Mouse (Mus musculus): Measurements from ENCODE around the gene Ppef1.
"Not testable (repeated sequence)": the region's sequence is repeated elsewhere in the genome, so short reads cannot be mapped to it uniquely, and the experiment has no call there.

The Ppef1 gene

GRCm38 (mm10) chrX:160735650-160736049 is at the start of gene Ppef1:
TSS of gene Ppef1 (minus strand) at chrX:160735765.
- DNase-seq (ENCODE audit: low spot score in 2 of 2) = no peak

DNA sequence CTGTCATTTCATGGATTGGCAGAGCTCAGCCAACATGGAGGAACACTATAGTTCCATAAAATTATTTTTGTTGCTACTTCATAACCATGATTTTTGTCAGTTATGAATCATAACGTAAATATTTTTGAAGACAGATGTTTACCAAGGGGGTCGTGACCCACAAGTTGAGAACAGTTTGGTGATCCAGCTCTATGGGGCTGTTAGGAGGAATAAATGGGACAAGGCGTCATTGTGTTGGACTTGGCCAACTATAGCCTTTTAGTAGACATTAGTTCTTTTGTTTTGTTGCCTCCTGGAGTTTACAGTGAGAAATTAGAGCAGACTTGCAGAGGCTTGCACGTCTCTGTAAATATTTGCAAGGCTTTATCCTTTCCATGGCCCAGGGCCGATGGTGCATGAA is 46.7 kb upstream of the Ppef1 start:
- no peak for DNase-seq (ENCODE audit: low spot score in 2 of 2)

DNA sequence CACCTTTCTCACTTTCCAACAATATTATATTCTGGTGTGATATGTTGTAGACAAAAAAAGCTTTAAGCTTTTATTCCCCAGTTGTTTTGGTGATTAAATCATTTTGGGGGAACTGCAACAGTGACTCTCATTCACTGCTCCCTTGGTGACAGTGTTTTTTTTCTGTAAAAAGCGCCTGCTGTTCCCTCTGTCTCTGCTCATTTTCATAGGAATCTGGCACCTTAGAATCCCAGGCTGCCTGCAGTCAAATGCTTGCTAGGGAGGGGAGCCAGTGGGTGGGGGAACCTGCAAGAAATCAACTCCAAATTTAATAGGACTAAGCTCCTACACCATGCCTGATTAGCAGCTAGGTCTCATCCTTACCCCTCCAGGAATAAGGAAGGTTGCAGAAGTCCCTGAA is 37.5 kb upstream of the Ppef1 start:
- peak; percentile 34 to 48 for DNase-seq (ENCODE audit: low spot score in 2 of 2)

GRCm38 (mm10) chrX:160769622-160770021 is 34.1 kb upstream of the Ppef1 start:
- not testable (repeated sequence) for DNase-seq (ENCODE audit: low spot score in 2 of 2)

DNA sequence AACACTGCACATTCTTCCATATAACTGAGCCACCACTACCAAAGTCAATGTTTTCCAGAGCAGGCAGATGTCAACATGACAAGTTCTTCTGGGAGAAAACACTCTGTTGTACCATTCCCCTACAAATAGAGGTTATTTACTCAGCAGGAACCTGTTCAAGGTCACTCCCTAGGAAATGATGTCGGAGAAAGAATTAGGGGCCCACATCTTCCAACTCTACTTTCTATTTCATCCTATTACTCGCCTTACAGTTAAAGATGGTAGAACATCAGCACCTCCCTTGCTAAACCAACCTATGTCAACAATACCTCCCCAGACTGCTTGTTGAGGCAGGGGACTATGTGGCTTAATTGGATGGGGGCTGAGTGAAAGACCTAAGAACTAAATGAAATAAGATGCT is 32.1 kb upstream of the Ppef1 start, which contains the start of gene Rs1:
Rs1 (plus strand) TSS at position 301 of the 400 bp plus-strand sequence.
- DNase-seq (ENCODE audit: low spot score in 2 of 2) = no peak

GRCm38 (mm10) chrX:160766233-160766616 is 30.7 kb upstream of the Ppef1 start:
- no peak for DNase-seq (ENCODE audit: low spot score in 2 of 2)

GRCm38 (mm10) chrX:160765389-160766232 is 30.0 kb upstream of the Ppef1 start:
- DNase-seq (ENCODE audit: low spot score in 2 of 2) = peak; percentile 84 to 91

GRCm38 (mm10) chrX:160750808-160751207 is 15.2 kb upstream of the Ppef1 start:
- DNase-seq (ENCODE audit: low spot score in 2 of 2) = no peak

DNA sequence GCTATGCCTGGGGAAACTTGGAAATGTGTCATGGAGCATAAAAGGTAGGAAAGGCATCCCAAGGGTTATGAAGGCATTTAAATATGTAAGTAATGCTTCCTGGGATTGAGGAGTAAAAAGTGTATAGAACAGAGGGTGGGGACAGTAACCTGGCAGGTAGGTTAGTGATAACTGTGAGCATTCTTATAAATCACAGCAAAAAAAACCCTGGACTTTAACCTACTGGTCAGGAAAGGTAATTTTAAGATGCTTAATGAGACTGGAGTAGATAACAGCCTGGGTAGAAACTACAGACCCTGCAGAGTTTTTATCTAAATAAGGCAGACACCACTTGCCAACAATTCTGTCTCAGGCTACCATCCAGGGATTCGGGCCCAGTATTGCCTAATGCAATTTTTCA is 13.1 kb upstream of the Ppef1 start:
- peak in 1 of 2 experiments; percentile 33 for DNase-seq (ENCODE audit: low spot score in 2 of 2)

DNA sequence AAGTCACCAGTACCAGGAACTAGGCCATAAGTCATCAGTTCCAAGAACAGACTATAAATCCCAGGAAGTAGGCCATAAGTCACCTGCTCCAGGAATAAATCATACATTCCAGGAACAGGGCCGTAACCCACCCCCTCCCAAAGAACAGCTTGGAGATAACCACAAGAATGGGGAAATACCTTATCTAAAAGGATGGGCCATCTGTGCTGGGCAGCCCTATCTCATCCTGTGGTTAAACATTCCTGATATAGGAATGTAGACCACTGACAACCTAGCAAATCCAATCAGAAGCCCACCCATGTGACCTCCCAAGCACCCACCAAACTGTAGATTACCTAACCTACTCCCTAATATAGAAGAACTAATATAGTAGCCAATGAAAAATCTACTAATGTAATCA is 9.8 kb upstream of the Ppef1 start:
- no peak for DNase-seq (ENCODE audit: low spot score in 2 of 2)

DNA sequence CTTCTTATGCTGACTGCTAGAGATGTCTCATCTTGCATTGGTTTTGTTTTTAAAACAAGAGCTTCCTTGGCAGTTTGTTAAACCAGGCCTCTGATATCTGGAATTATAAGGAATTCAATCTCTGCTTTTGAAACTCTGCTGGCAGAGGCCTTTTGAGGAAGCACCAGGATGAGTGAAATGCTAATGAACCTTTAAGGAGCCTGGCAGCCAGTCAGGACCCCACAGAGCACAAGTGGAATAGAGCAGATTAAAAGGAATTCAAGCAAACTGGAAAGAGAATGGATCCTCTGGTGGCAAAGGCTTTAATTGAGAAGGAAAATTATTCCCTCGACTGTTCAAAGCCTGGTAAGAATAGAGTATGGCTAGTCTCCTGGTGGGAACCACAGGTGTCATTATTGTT is 36.4 kb downstream of the Ppef1 start:
- no peak for DNase-seq (ENCODE audit: low spot score in 2 of 2)

- peak; percentile 23 to 25 for DNase-seq (ENCODE audit: low spot score in 2 of 2)
These were observed 44.0 kb downstream of the Ppef1 start for GRCm38 (mm10) chrX:160691559-160691958.

DNA sequence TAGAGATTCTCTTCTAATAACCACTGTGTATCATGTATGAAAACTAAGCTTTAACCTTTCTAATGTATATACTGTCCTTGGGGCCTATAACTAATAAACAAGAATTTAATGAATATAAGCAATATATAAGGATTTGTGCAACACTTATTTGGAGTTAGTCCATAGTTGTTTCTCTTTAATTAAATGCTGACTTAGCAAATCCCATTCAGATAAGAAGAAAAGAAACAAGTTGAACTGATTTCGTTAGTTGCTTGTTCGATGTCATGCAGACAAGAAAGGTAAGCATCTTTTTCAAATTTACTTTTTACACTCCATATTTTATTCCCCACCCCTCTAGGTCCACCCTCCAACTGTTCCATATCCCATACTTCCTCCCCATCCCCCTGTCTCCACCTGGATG is 45.5 kb downstream of the Ppef1 start:
- no peak for DNase-seq (ENCODE audit: low spot score in 2 of 2)

GRCm38 (mm10) chrX:160669992-160670391 is 65.6 kb downstream of the Ppef1 start:
- DNase-seq (ENCODE audit: low spot score in 2 of 2) = no peak

DNA sequence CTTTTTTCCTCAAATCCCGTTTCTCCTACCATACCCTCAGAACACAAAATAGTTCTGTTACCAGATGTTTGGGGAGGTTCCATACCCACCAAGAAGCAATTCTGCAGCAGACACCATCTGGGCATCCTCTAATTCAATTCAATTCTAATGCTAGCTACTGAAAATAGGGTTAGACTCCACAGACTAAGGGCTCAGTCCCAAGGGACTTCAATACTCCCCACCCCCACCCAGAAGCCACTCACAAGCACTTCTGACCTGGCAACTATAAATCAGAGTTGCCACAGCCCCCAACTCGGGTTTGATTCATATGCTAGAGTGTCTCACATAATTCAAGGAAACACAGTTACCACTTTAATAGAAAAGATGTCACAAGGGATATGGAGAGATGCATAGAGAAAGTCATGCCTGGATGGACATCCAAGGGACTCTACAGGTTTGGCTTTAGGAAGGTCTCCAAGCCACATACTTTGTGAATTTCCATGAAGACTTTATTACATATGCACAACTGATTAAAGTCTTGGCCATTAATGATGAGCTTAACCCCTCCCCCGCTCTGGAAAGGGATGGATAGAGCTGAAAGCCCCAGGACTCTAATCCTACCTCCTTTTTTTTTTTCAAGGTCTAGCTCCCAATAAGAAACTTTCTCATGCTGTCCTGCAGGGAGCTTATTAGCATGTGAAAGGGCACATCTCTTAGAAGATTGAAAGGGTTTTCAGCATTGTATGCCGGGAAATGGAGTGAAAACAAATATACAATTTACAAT is 124.5 kb downstream of the Ppef1 start:
- no peak for DNase-seq (ENCODE audit: low spot score in 2 of 2)

GRCm38 (mm10) chrX:160610482-160610881 is 125.1 kb downstream of the Ppef1 start:
- no peak for DNase-seq (ENCODE audit: low spot score in 2 of 2)

DNA sequence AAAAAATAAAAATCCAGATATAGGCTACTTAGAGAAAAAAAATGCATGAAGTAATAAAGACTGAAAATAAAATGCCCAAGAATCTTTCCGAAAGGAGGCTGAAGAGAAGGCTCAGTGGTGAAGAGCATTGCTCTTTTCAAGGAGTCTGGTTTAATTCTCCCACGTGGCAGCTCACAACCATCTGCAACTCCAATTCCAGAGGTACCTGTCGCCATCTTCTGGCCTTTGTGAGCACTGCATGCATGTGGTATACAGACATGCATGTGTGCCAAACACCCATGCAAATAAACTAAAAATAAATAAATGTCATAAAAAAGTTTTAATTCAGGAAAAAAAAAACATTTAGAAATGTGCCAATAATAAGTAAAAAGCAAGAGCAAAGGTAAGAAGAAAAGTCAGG is 125.7 kb downstream of the Ppef1 start:
- DNase-seq (ENCODE audit: low spot score in 2 of 2) = no peak

DNA sequence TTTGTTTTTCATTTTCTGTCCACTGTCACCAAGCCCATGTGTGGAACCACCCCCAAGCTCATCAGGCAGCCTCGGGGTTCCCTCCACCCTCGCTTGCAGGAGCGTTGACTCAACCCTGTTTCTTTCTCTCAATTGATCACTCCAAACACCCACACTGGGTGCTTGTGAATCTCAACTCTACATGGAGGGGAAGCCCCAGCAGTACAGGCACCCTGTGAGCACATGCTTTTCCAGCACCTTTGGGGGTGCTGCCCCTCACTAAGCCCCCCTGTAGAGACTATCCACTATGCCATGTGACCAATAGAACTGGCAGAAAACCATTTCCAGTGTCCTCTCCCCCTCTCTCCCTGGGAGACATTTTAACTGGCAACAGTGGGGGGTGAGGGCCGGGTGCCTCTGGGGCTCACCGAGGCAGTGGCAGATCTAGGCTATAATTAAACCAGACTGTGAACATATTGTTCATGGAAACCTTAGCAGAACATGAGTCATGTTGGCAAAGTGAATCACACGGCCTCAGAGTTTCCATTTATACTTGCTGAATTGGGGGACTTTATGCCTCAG is 131.5 kb downstream of the Ppef1 start:
- DNase-seq (ENCODE audit: low spot score in 2 of 2) = no peak

- DNase-seq (ENCODE audit: low spot score in 2 of 2) = no peak
These were observed 132.2 kb downstream of the Ppef1 start for GRCm38 (mm10) chrX:160603316-160603715.

GRCm38 (mm10) chrX:160602770-160603169 is 132.8 kb downstream of the Ppef1 start:
- no peak for DNase-seq (ENCODE audit: low spot score in 2 of 2)

- no peak for DNase-seq (ENCODE audit: low spot score in 2 of 2)
These were observed 134.5 kb downstream of the Ppef1 start for GRCm38 (mm10) chrX:160601053-160601452.
